Mouse (Mus musculus): ENCODE results near the gene Iqck. TPM values are rescaled to one million over a fixed set of nuclear protein-coding genes. Genes with fewer than 3 reads are reported as not detected.

The Iqck gene
- polyA plus RNA-seq, 1 experiment from 2014 or later = 0.93 TPM

GRCm38 (mm10) chr7:118929601-118930311 is 74.2 kb downstream of the Iqck start:
- WGBS = 6% methylated on average over 15 of the region's 16 CpGs
- Histone ChIP-seq H3K9ac (ENCODE audit: low read length) (peak overlapping the region; percentile 34; the same call in 1 of the 2 replicates), H3K4me3 (ENCODE audit: control insufficient read depth in 1 of 2, insufficient read depth in 1 of 2, low read depth in 1 of 2, low read length in 2 of 2) (peak overlapping the region in 1 of 2 experiments; percentile 15; a peak in 1 of 4 replicates)

GRCm38 (mm10) chr7:118931502-118932395 is 76.2 kb downstream of the Iqck start:
- H3K9me3 ChIP-seq (ENCODE audit: control insufficient read depth, low read length) = no peaks in the 10 kb centered on the region
- H3K4me3 ChIP-seq (ENCODE audit: control insufficient read depth in 1 of 2, insufficient read depth in 1 of 2, low read depth in 1 of 2, low read length in 2 of 2) = no peak overlapping the region
- no peak for ATAC-seq (ENCODE audit: insufficient number of reproducible peaks, insufficient read depth, low FRiP score, low read depth)
- H3K36me3 ChIP-seq (ENCODE audit: control insufficient read depth, insufficient read depth, low read length) = no peaks in the 10 kb centered on the region
- peaks cover 14% of the 10 kb centered on the region in 2 experiments for H3K4me1 ChIP-seq (ENCODE audit: control insufficient read depth in 2 of 2, insufficient read depth in 2 of 2, low read length in 2 of 2)
- H3K27me3 ChIP-seq (ENCODE audit: control insufficient read depth, insufficient read depth, low read length) = no peaks in the 10 kb centered on the region
- H3K27ac ChIP-seq (replicated peaks in 1 of 2; ENCODE audit: control insufficient read depth in 1 of 2, insufficient read depth in 1 of 2, low read depth in 2 of 2, low read length in 2 of 2) = no peak overlapping the region
- 74% methylated on average over 17 of the region's 17 CpGs for WGBS
- H3K4me2 ChIP-seq (ENCODE audit: low read length) = no peak overlapping the region
- no peak overlapping the region for H3K9ac ChIP-seq (ENCODE audit: low read length)

More at GRCm38 (mm10) chr7:118929601-118930311, 74.2 kb downstream of the Iqck start:
- no peaks in the 10 kb centered on the region for H3K9me3 ChIP-seq (ENCODE audit: control insufficient read depth, low read length)
- H3K27ac ChIP-seq (replicated peaks in 1 of 2; ENCODE audit: control insufficient read depth in 1 of 2, insufficient read depth in 1 of 2, low read depth in 2 of 2, low read length in 2 of 2) = peak overlapping the region; percentile 74 to 78
- H3K4me1 ChIP-seq (ENCODE audit: control insufficient read depth in 2 of 2, insufficient read depth in 2 of 2, low read length in 2 of 2) = peaks cover 14% of the 10 kb centered on the region in 2 experiments
- H3K36me3 ChIP-seq (ENCODE audit: control insufficient read depth, insufficient read depth, low read length) = no peaks in the 10 kb centered on the region
- H3K27me3 ChIP-seq (ENCODE audit: control insufficient read depth, insufficient read depth, low read length) = no peaks in the 10 kb centered on the region
- H3K4me2 ChIP-seq (ENCODE audit: low read length) = peak overlapping the region; percentile 56
- ATAC-seq (ENCODE audit: insufficient number of reproducible peaks, insufficient read depth, low FRiP score, low read depth) = peak; percentile 74

DNA sequence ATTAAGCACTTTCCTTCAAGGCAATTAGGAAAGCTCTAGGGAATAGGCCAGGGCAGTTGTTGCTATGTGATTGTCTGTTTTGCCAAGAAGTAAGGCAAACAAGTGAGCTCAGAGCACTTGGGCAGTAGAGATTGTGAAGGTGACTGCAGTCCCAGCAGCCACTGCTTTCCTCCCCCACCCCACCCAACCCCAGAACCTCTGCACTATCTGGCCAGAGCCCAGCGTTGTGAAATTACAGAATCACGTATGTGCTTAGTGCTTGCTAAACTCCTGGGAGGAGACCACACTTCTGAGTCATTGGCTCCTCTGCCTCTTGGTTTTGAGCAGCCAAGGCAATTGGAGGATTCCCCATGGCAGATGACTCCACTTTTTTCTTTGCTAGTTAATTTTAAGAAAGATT is 79.8 kb downstream of the Iqck start:
- WGBS = 25% methylated on average over 2 of the region's 2 CpGs
- no peak for ATAC-seq (ENCODE audit: insufficient number of reproducible peaks, insufficient read depth, low FRiP score, low read depth)
- Histone ChIP-seq H3K9ac (ENCODE audit: low read length) (no peak overlapping the region), H3K9me3 (ENCODE audit: control insufficient read depth, low read length) (no peaks in the 10 kb centered on the region), H3K36me3 (ENCODE audit: control insufficient read depth, insufficient read depth, low read length) (no peaks in the 10 kb centered on the region), H3K4me1 (ENCODE audit: control insufficient read depth in 2 of 2, insufficient read depth in 2 of 2, low read length in 2 of 2) (peaks cover 2 to 3% of the 10 kb centered on the region in 2 experiments; a peak in 2 of 4 replicates), H3K4me2 (ENCODE audit: low read length) (no peak overlapping the region), H3K4me3 (ENCODE audit: control insufficient read depth in 1 of 2, insufficient read depth in 1 of 2, low read depth in 1 of 2, low read length in 2 of 2) (no peak overlapping the region), H3K27ac (replicated peaks in 1 of 2; ENCODE audit: control insufficient read depth in 1 of 2, insufficient read depth in 1 of 2, low read depth in 2 of 2, low read length in 2 of 2) (no peak overlapping the region), H3K27me3 (ENCODE audit: control insufficient read depth, insufficient read depth, low read length) (no peaks in the 10 kb centered on the region)

- Histone ChIP-seq H3K27me3 (ENCODE audit: control insufficient read depth, insufficient read depth, low read length) (no peaks in the 10 kb centered on the region), H3K36me3 (ENCODE audit: control insufficient read depth, insufficient read depth, low read length) (no peaks in the 10 kb centered on the region), H3K4me2 (ENCODE audit: low read length) (no peak overlapping the region), H3K27ac (replicated peaks in 1 of 2; ENCODE audit: control insufficient read depth in 1 of 2, insufficient read depth in 1 of 2, low read depth in 2 of 2, low read length in 2 of 2) (no peak overlapping the region), H3K4me1 (ENCODE audit: control insufficient read depth in 2 of 2, insufficient read depth in 2 of 2, low read length in 2 of 2) (no peaks in the 10 kb centered on the region; a peak in 1 of 4 replicates), H3K9ac (ENCODE audit: low read length) (no peak overlapping the region), H3K4me3 (ENCODE audit: control insufficient read depth in 1 of 2, insufficient read depth in 1 of 2, low read depth in 1 of 2, low read length in 2 of 2) (no peak overlapping the region), H3K9me3 (ENCODE audit: control insufficient read depth, low read length) (no peaks in the 10 kb centered on the region)
- ATAC-seq (ENCODE audit: insufficient number of reproducible peaks, insufficient read depth, low FRiP score, low read depth) = no peak
- WGBS = 30% methylated on average over 4 of the region's 4 CpGs
These were observed 81.3 kb downstream of the Iqck start for GRCm38 (mm10) chr7:118936844-118937243.

- Histone ChIP-seq H3K27me3 (ENCODE audit: control insufficient read depth, insufficient read depth, low read length) (no peaks in the 10 kb centered on the region), H3K4me2 (ENCODE audit: low read length) (no peak overlapping the region), H3K4me1 (ENCODE audit: control insufficient read depth in 2 of 2, insufficient read depth in 2 of 2, low read length in 2 of 2) (no peaks in the 10 kb centered on the region; a peak in 1 of 4 replicates), H3K27ac (replicated peaks in 1 of 2; ENCODE audit: control insufficient read depth in 1 of 2, insufficient read depth in 1 of 2, low read depth in 2 of 2, low read length in 2 of 2) (no peak overlapping the region), H3K9ac (ENCODE audit: low read length) (no peak overlapping the region), H3K4me3 (ENCODE audit: control insufficient read depth in 1 of 2, insufficient read depth in 1 of 2, low read depth in 1 of 2, low read length in 2 of 2) (no peak overlapping the region), H3K36me3 (ENCODE audit: control insufficient read depth, insufficient read depth, low read length) (no peaks in the 10 kb centered on the region), H3K9me3 (ENCODE audit: control insufficient read depth, low read length) (no peaks in the 10 kb centered on the region)
- no peak for ATAC-seq (ENCODE audit: insufficient number of reproducible peaks, insufficient read depth, low FRiP score, low read depth)
- WGBS = 56% methylated on average over 11 of the region's 11 CpGs
These were observed 82.2 kb downstream of the Iqck start for GRCm38 (mm10) chr7:118937469-118938387.

DNA sequence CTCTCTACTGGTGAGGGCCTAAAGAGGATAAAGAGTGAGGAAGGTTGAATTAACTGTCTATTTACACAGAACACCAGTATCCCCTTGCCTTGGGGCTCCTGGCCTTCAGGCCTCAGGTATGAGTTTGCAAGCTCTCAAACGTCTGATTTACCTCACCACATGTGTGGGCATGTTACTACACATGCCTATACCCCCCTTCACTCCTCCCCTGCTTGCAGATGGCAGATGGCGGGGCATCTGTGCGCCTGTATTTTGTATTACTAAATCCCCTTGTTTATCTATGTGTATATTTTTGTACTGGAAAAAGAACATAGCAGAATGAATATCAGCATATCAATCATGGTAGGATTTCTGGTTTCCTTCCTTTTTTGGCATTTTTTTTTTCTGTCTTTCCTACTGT is 86.7 kb downstream of the Iqck start:
- no peak overlapping the region for H3K27ac ChIP-seq (replicated peaks in 1 of 2; ENCODE audit: control insufficient read depth in 1 of 2, insufficient read depth in 1 of 2, low read depth in 2 of 2, low read length in 2 of 2)
- ATAC-seq (ENCODE audit: insufficient number of reproducible peaks, insufficient read depth, low FRiP score, low read depth) = no peak
- WGBS = 82% methylated on average over 3 of the region's 3 CpGs
- H3K4me1 ChIP-seq (ENCODE audit: control insufficient read depth in 2 of 2, insufficient read depth in 2 of 2, low read length in 2 of 2) = no peaks in the 10 kb centered on the region; a peak in 1 of 4 replicates
- H3K36me3 ChIP-seq (ENCODE audit: control insufficient read depth, insufficient read depth, low read length) = no peaks in the 10 kb centered on the region
- H3K27me3 ChIP-seq (ENCODE audit: control insufficient read depth, insufficient read depth, low read length) = no peaks in the 10 kb centered on the region
- no peaks in the 10 kb centered on the region for H3K9me3 ChIP-seq (ENCODE audit: control insufficient read depth, low read length)
- no peak overlapping the region for H3K4me2 ChIP-seq (ENCODE audit: low read length)
- no peak overlapping the region for H3K9ac ChIP-seq (ENCODE audit: low read length)
- no peak overlapping the region for H3K4me3 ChIP-seq (ENCODE audit: control insufficient read depth in 1 of 2, insufficient read depth in 1 of 2, low read depth in 1 of 2, low read length in 2 of 2)

DNA sequence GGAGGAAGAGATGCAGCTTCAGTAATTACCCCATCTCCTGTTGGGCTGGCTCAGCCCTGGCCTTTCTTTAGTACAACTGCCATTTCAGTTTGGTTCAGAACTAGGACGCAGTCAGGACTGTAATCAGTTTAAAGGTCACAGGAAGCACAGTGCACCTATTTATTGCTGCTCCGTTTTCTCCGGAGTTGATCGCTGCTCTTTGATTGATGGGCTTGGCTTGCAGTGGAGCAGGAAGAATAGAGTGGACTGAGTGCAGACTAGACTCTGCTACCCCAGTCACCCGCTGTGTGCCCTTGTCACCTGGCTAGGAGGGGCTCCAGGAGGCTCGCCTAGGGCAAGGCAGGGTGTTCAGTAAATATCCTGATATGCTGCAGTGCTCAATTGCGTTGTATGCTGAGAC is 87.6 kb downstream of the Iqck start:
- no peak overlapping the region for H3K4me2 ChIP-seq (ENCODE audit: low read length)
- H3K4me3 ChIP-seq (ENCODE audit: control insufficient read depth in 1 of 2, insufficient read depth in 1 of 2, low read depth in 1 of 2, low read length in 2 of 2) = no peak overlapping the region
- H3K4me1 ChIP-seq (ENCODE audit: control insufficient read depth in 2 of 2, insufficient read depth in 2 of 2, low read length in 2 of 2) = no peaks in the 10 kb centered on the region
- no peaks in the 10 kb centered on the region for H3K36me3 ChIP-seq (ENCODE audit: control insufficient read depth, insufficient read depth, low read length)
- no peak for ATAC-seq (ENCODE audit: insufficient number of reproducible peaks, insufficient read depth, low FRiP score, low read depth)
- H3K9ac ChIP-seq (ENCODE audit: low read length) = no peak overlapping the region
- no peaks in the 10 kb centered on the region for H3K27me3 ChIP-seq (ENCODE audit: control insufficient read depth, insufficient read depth, low read length)
- no peaks in the 10 kb centered on the region for H3K9me3 ChIP-seq (ENCODE audit: control insufficient read depth, low read length)
- 55% methylated on average over 7 of the region's 7 CpGs for WGBS
- H3K27ac ChIP-seq (replicated peaks in 1 of 2; ENCODE audit: control insufficient read depth in 1 of 2, insufficient read depth in 1 of 2, low read depth in 2 of 2, low read length in 2 of 2) = no peak overlapping the region
